Mouse (Mus musculus): ENCODE results near the gene Cdc25a.

Cdc25a gene

GRCm38 (mm10) chr9:109874797-109875691 is at the start of gene Cdc25a:
TSS of gene Cdc25a (plus strand) at chr9:109875579.
- peak; percentile 99 for DNase-seq (ENCODE audit: low read depth)

GRCm38 (mm10) chr9:109825739-109826138 is 49.6 kb upstream of the Cdc25a start:
- DNase-seq (ENCODE audit: low read depth), result no peak

- no peak for DNase-seq (ENCODE audit: low read depth)
Measured at GRCm38 (mm10) chr9:109826181-109826580, 49.2 kb upstream of the Cdc25a start.

GRCm38 (mm10) chr9:109832391-109833087 is 42.8 kb upstream of the Cdc25a start, which contains the start of gene Nme6:
TSS of gene Nme6 (plus strand) at chr9:109832749.
- DNase-seq (ENCODE audit: low read depth), result peak; percentile 92

GRCm38 (mm10) chr9:109833088-109833412 is 42.3 kb upstream of the Cdc25a start:
- no peak for DNase-seq (ENCODE audit: low read depth)

- no peak for DNase-seq (ENCODE audit: low read depth)
Measured at GRCm38 (mm10) chr9:109849312-109849758, 26.0 kb upstream of the Cdc25a start, which contains the start of gene Camp. TSS of gene Camp (minus strand) at chr9:109849617.

- no peak for DNase-seq (ENCODE audit: low read depth)
Measured at GRCm38 (mm10) chr9:109850099-109850498, 25.3 kb upstream of the Cdc25a start.

- DNase-seq (ENCODE audit: low read depth), result no peak
Measured at GRCm38 (mm10) chr9:109854341-109854740, 21.0 kb upstream of the Cdc25a start.

GRCm38 (mm10) chr9:109855947-109856346 is 19.4 kb upstream of the Cdc25a start:
- DNase-seq (ENCODE audit: low read depth), result no peak

GRCm38 (mm10) chr9:109862397-109863044 is 12.9 kb upstream of the Cdc25a start:
- peak; percentile 86 for DNase-seq (ENCODE audit: low read depth)

- DNase-seq (ENCODE audit: low read depth), result peak; percentile 56
Measured at GRCm38 (mm10) chr9:109863085-109863484, 12.3 kb upstream of the Cdc25a start.

- no peak for DNase-seq (ENCODE audit: low read depth)
Measured at GRCm38 (mm10) chr9:109866218-109866617, 9.2 kb upstream of the Cdc25a start.

GRCm38 (mm10) chr9:109870983-109871572 is 4.3 kb upstream of the Cdc25a start:
- no peak for DNase-seq (ENCODE audit: low read depth)

- DNase-seq (ENCODE audit: low read depth), result peak; percentile 56
Measured at GRCm38 (mm10) chr9:109875695-109876601, 569 bp downstream of the Cdc25a start.

GRCm38 (mm10) chr9:109876756-109877155 is 1.4 kb downstream of the Cdc25a start:
- DNase-seq (ENCODE audit: low read depth), result peak; percentile 40

GRCm38 (mm10) chr9:109877666-109878065 is 2.3 kb downstream of the Cdc25a start:
- DNase-seq (ENCODE audit: low read depth), result peak; percentile 36

GRCm38 (mm10) chr9:109879305-109879704 is 3.9 kb downstream of the Cdc25a start:
- no peak for DNase-seq (ENCODE audit: low read depth)

GRCm38 (mm10) chr9:109886259-109886658 is 10.9 kb downstream of the Cdc25a start:
- no peak for DNase-seq (ENCODE audit: low read depth)

GRCm38 (mm10) chr9:109887321-109887720 is 11.9 kb downstream of the Cdc25a start:
- no peak for DNase-seq (ENCODE audit: low read depth)

GRCm38 (mm10) chr9:109891501-109891900 is 16.1 kb downstream of the Cdc25a start:
- no peak for DNase-seq (ENCODE audit: low read depth)

All from induced T-regulatory cell, adult 2 months (primary cell).